Mouse (Mus musculus) neural tube, embryonic 14.5 days (tissue): ENCODE results near the gene Tsga10. TPM values are rescaled to one million over a fixed set of nuclear protein-coding genes. Genes with fewer than 3 reads are reported as not detected.
A peak's percentile ranks its signal among the peaks of the same experiment; 100 is the strongest.

ENCODE experiments used
- ATAC-seq: fragments of 200-750 bp; cut with Nextera tagmentation; 2 replicates; pipeline ENCODE4 v1.8.0; 2017; ENCODE audit warnings: low read depth, mild to moderate bottlenecking, moderate TSS enrichment, moderate library complexity
- H3K27ac ChIP-seq: fragments of 300-500 bp; sonication (generic); 2 replicates; pipeline ENCODE4 v1.5.1; 2014; ENCODE audit warnings: low read depth, mild to moderate bottlenecking, control low read depth, low read length, moderate library complexity, mixed read lengths
- H3K27me3 ChIP-seq: fragments of 300-500 bp; sonication (generic); 2 replicates; pipeline ENCODE4 v1.6.1; 2014; ENCODE audit warnings: low read length; ENCODE audit not compliant: control insufficient read depth, insufficient read depth
- H3K36me3 ChIP-seq: fragments of 300-500 bp; sonication (generic); 2 replicates; pipeline ENCODE4 v1.6.1; 2014; ENCODE audit warnings: low read length, mixed read lengths; ENCODE audit not compliant: control insufficient read depth, insufficient read depth
- H3K4me1 ChIP-seq: fragments of 300-500 bp; sonication (generic); 2 replicates; pipeline ENCODE4 v1.6.1; 2014; ENCODE audit warnings: low read length; ENCODE audit not compliant: control insufficient read depth, insufficient read depth
- H3K4me2 ChIP-seq: fragments of 300-500 bp; sonication (generic); 2 replicates; pipeline ENCODE4 v1.6.1; 2014; ENCODE audit warnings: mild to moderate bottlenecking, low read depth, low read length, control low read depth
- H3K4me3 ChIP-seq: fragments of 300-500 bp; sonication (generic); 2 replicates; pipeline ENCODE4 v1.5.1; 2014; ENCODE audit warnings: low read depth, low read length, control low read depth, mixed read lengths
- H3K9ac ChIP-seq: fragments of 300-500 bp; sonication (generic); replicated peaks from 2 replicates; pipeline ENCODE4 v1.6.1; 2014; ENCODE audit warnings: low read depth, mild to moderate bottlenecking, control low read depth, low read length, mixed read lengths
- H3K9me3 ChIP-seq: fragments of 300-500 bp; sonication (generic); 2 replicates; pipeline ENCODE4 v1.6.1; 2016; ENCODE audit warnings: low read length; ENCODE audit not compliant: control insufficient read depth
- WGBS: fragments of 180-500 bp; shearing (Covaris S2); extraction: QIAGEN DNeasy Blood & Tissue Kit; methylation state at CpG from one replicate; pipeline ENCODE4 v1.1.7; 2014; 5-methylcytosine and 5-hydroxymethylcytosine counted together
- polyA plus RNA-seq: library from polyadenylated mRNA; unstranded; fragments of >200 nt; fragmentation: Nextera tagmentation; extraction: Ambion mirVana; gene quantifications from 2 replicates; pipeline ENCODE4 v1.2.1, GENCODE M21; 2014

Tsga10 gene
- polyA plus RNA-seq, result 16.7 and 19.4 TPM in 2 replicates

- WGBS, result 80% methylated on average over 6 of the region's 6 CpGs
- Histone ChIP-seq H3K27ac (peak within 1 kb of the TSS; percentile 82), H3K4me1 (no peaks in the 10 kb centered on the region), H3K27me3 (no peaks in the 10 kb centered on the region), H3K4me2 (peak within 1 kb of the TSS; percentile 58), H3K4me3 (peak within 1 kb of the TSS; percentile 46), H3K36me3 (no peaks in the 10 kb centered on the region), H3K9me3 (no peaks in the 10 kb centered on the region), H3K9ac (peak within 1 kb of the TSS; percentile 60)
- ATAC-seq, result no peak
Measured at GRCm38 (mm10) chr1:37866286-37866685, at the start of gene Tsga10. TSS of gene Tsga10 (minus strand) at chr1:37866429.

- no peak overlapping the region for H3K9ac ChIP-seq
- WGBS, result 81% methylated on average over 2 of the region's 2 CpGs
Measured at GRCm38 (mm10) chr1:37912751-37913150, 46.5 kb upstream of the Tsga10 start.

GRCm38 (mm10) chr1:37903178-37903577, 36.9 kb upstream of the Tsga10 start:
- Histone ChIP-seq H3K4me1 (no peaks in the 10 kb centered on the region), H3K9me3 (no peaks in the 10 kb centered on the region), H3K27me3 (no peaks in the 10 kb centered on the region), H3K4me2 (no peak overlapping the region), H3K9ac (no peak overlapping the region), H3K27ac (no peak overlapping the region), H3K4me3 (no peak overlapping the region), H3K36me3 (peaks cover 10% of the 10 kb centered on the region)
- no peak for ATAC-seq
- WGBS, result 39% methylated on average over 6 of the region's 6 CpGs

More at GRCm38 (mm10) chr1:37912751-37913150, 46.5 kb upstream of the Tsga10 start:
- H3K4me3 ChIP-seq, result no peak overlapping the region
- no peaks in the 10 kb centered on the region for H3K9me3 ChIP-seq
- no peaks in the 10 kb centered on the region for H3K4me1 ChIP-seq
- H3K27ac ChIP-seq, result no peak overlapping the region
- no peaks in the 10 kb centered on the region for H3K36me3 ChIP-seq
- ATAC-seq, result no peak
- no peak overlapping the region for H3K4me2 ChIP-seq
- no peaks in the 10 kb centered on the region for H3K27me3 ChIP-seq

DNA sequence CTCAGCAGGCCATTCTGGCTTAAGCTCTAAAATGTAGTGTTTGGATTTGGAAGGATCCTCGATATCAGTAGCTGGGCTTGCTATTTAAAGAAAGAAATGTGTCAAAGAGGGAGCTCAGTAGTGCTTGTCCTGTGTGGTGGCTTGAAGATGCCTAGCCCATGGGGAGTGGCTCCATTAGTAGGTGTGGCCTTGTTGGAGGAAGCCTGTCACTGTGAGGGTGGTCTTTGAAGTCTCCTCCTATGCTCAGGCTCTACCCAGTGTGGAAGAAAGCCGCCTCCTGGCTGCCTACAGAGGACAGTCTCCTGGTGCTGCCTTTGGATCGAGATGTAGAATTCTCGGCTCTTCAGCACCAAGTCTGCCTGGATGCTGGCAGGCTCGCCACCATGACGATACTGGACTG, 34.1 kb upstream of the Tsga10 start:
- no peak overlapping the region for H3K27ac ChIP-seq
- H3K36me3 ChIP-seq, result peaks cover 22% of the 10 kb centered on the region
- H3K4me3 ChIP-seq, result no peak overlapping the region
- ATAC-seq, result no peak
- no peaks in the 10 kb centered on the region for H3K9me3 ChIP-seq
- WGBS, result 45% methylated on average over 6 of the region's 6 CpGs
- H3K4me2 ChIP-seq, result no peak overlapping the region
- no peaks in the 10 kb centered on the region for H3K4me1 ChIP-seq
- H3K27me3 ChIP-seq, result no peaks in the 10 kb centered on the region
- H3K9ac ChIP-seq, result no peak overlapping the region

DNA sequence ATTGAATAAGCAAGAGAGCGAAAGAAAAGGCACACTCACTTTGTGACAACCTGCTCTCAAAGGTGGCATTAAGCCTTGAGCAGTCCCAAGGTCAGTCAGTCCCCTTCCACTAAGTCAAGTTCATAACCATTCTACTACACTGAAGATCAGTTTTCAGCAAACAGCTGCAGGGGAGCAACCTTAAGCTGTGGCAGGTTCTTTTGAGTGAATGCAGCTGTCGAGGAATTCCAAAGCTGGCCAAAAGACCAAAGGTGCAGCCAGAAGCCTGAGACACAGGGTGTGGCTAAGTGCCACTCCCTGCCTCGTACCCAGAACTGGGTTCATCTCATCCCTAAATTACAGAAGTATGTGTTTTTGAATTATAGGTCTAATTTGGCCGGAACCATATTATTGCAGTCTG, 33.6 kb upstream of the Tsga10 start:
- peaks cover 22% of the 10 kb centered on the region for H3K36me3 ChIP-seq
- no peak overlapping the region for H3K4me3 ChIP-seq
- whole genome bisulfite sequencing, result 93% methylated on average over 4 of the region's 4 CpGs
- no peak for ATAC-seq
- no peak overlapping the region for H3K4me2 ChIP-seq
- no peaks in the 10 kb centered on the region for H3K9me3 ChIP-seq
- no peaks in the 10 kb centered on the region for H3K4me1 ChIP-seq
- no peaks in the 10 kb centered on the region for H3K27me3 ChIP-seq
- H3K27ac ChIP-seq, result no peak overlapping the region
- H3K9ac ChIP-seq, result no peak overlapping the region

DNA sequence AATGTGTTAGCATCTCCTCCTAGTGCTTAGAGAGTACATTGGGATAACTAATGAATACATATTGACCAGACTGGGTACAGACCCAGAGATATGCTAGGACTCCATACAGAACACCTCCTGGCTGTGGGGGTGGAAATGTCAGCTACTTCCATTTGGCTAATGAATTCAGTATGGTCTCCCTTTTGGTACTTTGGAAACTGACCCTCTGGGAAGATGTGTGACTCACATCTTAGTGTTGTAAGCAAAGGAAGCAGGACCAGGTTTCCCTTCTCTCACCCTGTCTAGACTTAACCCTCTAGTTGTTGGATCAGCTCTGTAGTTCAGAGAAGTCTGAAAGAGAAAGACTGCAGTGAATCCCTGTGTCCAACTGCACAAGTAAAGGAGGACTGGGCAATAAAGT, 28.4 kb upstream of the Tsga10 start:
- H3K36me3 ChIP-seq, result peaks cover 26% of the 10 kb centered on the region
- no peak overlapping the region for H3K27ac ChIP-seq
- no peak for ATAC-seq

GRCm38 (mm10) chr1:37891400-37891799, 25.2 kb upstream of the Tsga10 start:
- Histone ChIP-seq H3K27me3 (no peaks in the 10 kb centered on the region), H3K4me2 (peak overlapping the region; percentile 79), H3K4me1 (peaks cover 13% of the 10 kb centered on the region; the same call in 1 of the 2 replicates), H3K27ac (no peak overlapping the region), H3K4me3 (0 out of 2 replicates have a peak overlapping the region, but pooled peaks have one; percentile 51), H3K9me3 (no peaks in the 10 kb centered on the region), H3K9ac (no peak overlapping the region), H3K36me3 (peaks cover 6% of the 10 kb centered on the region)
- no peak for ATAC-seq
- WGBS, result 74% methylated on average over 3 of the region's 3 CpGs

More for the DNA sequence above, 28.4 kb upstream of the Tsga10 start:
- Histone ChIP-seq H3K27me3 (no peaks in the 10 kb centered on the region), H3K4me2 (no peak overlapping the region), H3K9me3 (no peaks in the 10 kb centered on the region), H3K4me3 (no peak overlapping the region), H3K9ac (no peak overlapping the region), H3K4me1 (peaks cover 7% of the 10 kb centered on the region; the same call in 1 of the 2 replicates)

GRCm38 (mm10) chr1:37890025-37890652, 23.9 kb upstream of the Tsga10 start, which contains the start of the genes Mitd1 and Mrpl30:
TSS of gene Mitd1 (minus strand) at chr1:37890411.
TSS of gene Mrpl30 (plus strand) at chr1:37890477.
- peak within 1 kb of the TSS; percentile 30; the same call in 1 of the 2 replicates for H3K27ac ChIP-seq
- WGBS, result under 1% methylated on average over 41 of the region's 41 CpGs
- H3K4me3 ChIP-seq, result peak within 1 kb of the TSS; percentile 51
- peaks cover 13% of the 10 kb centered on the region; the same call in 1 of the 2 replicates for H3K4me1 ChIP-seq
- no peaks in the 10 kb centered on the region for H3K27me3 ChIP-seq
- H3K4me2 ChIP-seq, result peak within 1 kb of the TSS; percentile 79
- peaks cover 6% of the 10 kb centered on the region; the same call in 1 of the 2 replicates for H3K36me3 ChIP-seq
- H3K9ac ChIP-seq, result peak within 1 kb of the TSS; percentile 52
- H3K9me3 ChIP-seq, result no peaks in the 10 kb centered on the region
- peak; percentile 92 for ATAC-seq

GRCm38 (mm10) chr1:37889206-37889605, 23.0 kb upstream of the Tsga10 start:
- peak overlapping the region; percentile 79 for H3K4me2 ChIP-seq
- H3K4me1 ChIP-seq, result peaks cover 13% of the 10 kb centered on the region; the same call in 1 of the 2 replicates
- H3K36me3 ChIP-seq, result peaks cover 4% of the 10 kb centered on the region; the same call in 1 of the 2 replicates
- H3K9me3 ChIP-seq, result no peaks in the 10 kb centered on the region
- no peak overlapping the region for H3K27ac ChIP-seq
- no peaks in the 10 kb centered on the region for H3K27me3 ChIP-seq
- H3K4me3 ChIP-seq, result peak overlapping the region; percentile 51; the same call in 1 of the 2 replicates
- 87% methylated on average over 7 of the region's 7 CpGs for WGBS
- H3K9ac ChIP-seq, result no peak overlapping the region
- ATAC-seq, result no peak
